Mouse (Mus musculus) cerebellum, adult 18-20 months (tissue): ENCODE measurements around the gene Ipmk.
"Not testable (repeated sequence)": the region's sequence is repeated elsewhere in the genome, so short reads cannot be mapped to it uniquely, and the experiment has no call there.

Experiments
- DNase-seq, 2 experiments: peaks; one replicate each; pipeline ENCODE4 v3.0.0; 2021

Gene Ipmk

DNA sequence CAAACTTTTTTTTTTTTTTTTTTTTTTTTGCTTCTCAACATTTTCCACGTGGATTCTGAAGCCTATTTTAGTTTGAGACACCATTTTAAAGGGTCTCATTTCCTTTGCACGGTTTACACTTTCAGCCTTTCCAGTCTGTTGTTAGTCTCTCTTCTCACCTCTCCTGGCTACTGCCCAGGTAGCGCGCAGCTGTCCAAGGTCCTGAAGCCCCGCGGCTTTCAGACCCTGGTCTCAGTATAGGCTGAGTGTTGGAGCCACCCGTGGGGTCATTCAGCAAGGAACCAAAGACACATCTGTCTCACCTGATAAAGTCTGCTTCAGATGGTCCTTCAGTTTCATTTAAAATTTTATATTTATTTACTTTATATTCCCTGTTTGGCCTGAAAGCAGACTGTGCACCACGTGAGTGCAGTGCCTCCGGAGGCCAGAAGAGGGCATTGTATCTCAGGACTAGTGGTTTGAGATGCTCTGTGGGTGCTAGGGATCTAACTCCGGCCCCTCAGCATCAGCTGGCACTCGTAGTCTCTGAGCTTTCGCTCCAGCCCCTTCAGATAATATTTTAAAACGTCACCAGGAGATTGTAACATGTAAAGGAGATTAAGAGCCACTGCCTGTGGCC lies 80.8 kb downstream of the Ipmk start:
- DNase-seq: no peak

DNA sequence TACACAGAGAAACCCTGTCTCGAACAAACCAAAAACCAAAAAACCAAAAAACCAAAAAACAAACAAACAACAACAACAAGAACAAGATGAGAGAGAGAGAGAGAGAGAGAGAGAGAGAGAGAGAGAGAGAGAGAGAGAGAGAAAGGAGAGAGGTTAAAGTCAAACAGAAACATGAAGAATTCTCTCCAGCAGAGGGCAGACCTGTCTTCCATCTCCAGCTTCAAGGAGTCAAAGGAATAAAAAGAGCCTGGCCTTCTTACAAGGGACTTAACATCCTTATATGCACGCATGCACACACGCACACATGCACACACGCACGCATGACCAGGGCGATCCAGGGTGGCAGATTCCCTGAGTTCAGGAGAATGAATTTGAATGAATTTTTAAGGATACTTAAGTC lies 83.1 kb downstream of the Ipmk start:
- DNase-seq: no peak

DNA sequence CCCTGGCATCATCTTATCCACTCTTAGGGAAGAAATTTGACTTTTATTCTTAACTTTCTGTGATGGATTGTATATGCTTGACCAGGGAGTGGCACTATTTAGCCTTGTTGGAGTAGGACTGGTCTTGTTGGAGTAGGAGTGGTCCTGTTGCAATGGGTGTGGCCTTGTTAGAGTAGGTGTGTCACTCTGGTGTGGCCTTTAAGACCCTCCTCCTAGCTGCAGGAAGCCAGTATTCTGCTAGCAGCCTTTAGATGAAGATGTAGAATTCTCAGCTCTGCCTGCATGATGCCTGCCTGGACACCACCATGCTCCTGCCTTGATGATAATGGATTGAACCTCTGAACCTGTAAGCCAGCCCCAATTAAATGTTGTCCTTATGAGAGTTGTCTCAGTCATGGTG lies 95.5 kb downstream of the Ipmk start:
- no peak for DNase-seq

DNA sequence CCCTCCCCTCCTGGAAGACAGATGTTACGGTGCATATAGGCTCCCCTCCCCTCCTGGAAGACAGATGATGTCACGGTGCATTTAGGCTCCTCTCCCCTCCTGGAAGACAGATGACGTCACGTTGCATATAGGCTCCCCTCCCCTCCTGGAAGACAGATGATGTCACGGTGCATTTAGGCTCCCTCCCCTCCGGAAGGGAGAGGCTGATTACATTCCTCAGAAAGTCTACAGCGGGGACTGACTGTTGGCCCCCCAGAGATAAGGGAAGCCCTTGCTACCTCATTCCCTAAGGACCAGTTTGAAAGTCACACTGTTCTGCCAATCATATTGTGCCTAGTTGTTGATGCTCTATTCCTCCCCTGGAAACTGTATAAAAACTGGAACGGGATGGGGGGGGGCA lies 100.1 kb downstream of the Ipmk start:
- no peak for DNase-seq

DNA sequence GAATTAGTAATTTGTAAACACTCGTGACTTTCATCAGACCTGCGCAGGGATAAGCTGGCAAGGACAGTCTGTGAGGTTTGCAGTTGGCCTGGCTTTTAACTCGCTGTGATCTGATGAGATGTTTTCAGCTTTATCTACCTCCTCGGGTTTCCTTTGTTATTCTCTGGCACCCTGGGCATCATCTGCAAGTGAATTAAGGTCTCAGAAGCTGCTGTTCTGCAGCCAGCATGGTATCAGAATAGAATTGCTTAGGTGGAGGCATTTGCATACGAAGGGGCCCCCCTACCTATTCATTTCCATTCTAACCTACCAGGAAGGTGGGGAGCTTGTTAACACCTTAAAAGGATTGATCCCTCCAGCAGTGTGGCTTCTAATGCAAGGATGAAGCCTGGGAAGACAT lies 100.7 kb downstream of the Ipmk start:
- DNase-seq: no peak

DNA sequence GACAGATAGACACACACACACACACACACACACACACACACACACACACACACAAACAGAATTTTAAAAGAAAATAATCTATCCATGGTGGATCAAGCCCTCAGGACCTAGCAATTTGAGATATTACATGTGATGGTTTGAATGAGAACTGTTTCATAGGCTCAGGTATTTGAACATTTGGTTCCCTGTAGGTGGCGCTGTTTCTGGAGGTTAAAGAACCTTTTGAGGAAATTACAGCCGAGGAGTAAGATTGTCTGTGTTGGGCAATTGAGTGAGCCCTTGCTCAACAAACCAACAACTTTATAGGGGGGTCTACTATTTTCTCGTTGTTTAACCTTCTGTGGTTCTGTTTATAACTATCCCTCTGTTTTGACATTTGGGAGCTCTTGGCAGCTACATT lies 107.8 kb downstream of the Ipmk start:
- DNase-seq: no peak

DNA sequence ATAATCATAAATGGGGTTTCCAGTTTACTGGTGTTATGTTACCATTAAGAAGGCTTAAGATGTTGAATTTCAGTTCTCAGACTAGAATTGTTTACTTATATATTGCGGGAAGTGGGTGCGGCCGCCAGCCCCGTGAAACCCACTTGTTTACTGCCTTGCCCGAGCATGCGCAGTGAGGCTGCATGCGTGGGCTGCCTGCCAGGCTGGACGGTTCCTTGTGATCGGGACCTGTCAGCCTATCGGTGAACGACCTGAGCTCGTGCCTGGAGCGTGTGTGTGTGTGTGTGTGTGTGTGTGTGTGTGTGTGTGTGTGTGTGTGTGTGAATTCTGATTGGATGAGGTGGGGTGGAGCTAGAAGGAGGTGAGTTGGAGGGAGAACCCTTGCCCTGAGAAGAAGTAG lies 114.8 kb downstream of the Ipmk start:
- DNase-seq: not testable (repeated sequence)

DNA sequence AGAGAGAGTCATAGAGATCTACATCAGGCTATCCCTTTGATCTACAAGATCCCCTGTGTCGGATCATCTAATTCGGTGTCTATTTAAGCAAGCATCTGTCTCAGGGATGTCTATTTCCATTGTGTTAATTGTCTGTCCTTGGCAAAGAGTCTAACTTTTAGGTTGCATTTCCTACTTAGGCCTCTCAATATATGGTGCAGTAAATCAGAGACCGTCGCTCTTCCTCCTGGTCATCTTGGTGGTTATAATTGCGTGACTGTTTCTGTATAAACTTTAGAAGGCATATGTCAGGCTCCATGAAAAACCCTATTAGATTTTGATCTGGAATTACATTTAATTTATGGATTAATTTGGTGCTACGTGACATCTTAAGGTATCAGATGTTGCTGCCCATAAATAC lies 116.9 kb downstream of the Ipmk start:
- no peak for DNase-seq

DNA sequence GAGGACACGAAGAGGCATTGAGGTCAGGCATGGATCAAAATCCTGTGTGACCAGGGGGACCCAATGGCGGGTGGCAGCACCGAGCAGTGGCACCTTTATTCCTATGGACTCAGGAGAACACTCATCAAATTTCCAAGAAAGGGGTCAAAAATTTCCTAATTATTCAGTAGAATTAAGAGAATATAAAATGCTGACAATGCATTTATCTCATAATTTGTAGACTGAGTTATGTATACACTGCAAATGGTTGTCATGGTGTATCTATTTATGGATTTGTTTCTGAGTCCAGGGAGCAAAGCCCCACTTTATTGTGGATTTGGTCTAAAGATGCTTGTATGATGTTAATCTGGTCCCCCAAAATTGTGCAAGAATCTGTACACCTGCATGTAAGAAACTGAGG lies 120.8 kb downstream of the Ipmk start:
- no peak for DNase-seq

DNA sequence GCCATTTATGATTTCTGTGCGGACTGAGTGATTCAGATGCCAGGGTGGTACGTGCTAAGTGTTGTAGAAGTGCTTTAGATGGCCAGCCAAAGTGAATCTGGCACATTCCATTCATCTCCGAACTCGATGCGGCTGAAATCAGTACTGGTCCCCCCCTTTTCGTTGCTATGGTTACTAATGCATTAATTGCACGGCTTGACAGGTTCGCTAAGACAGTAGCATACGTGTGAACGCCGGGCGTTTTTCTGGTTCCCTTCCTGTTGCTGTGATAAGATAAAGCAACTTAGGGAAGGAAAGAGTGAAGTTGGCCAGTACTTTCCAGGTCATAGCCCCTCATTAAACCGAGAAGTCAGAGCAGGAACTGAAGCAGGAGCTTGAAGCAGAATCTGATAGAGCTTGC lies 122.2 kb downstream of the Ipmk start:
- DNase-seq: no peak

DNA sequence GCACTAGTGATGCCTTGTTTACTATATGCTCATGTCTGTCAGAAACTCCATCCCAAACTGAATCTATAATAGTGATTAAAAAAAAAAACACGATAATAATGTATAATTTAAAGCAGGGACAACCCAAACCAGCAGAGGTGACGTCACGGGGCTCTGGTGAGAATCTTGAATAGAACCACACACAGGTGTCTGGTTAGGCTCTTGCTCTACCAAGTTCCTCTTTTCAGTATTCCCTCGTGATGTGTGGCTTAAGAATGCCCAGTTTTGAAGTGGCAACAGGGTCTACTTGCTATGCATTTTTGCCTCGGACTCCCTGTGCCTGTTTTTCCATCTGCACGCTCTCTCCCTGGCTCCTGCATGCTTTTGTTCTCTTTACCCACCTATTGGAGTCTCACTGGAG lies 124.5 kb downstream of the Ipmk start:
- DNase-seq: no peak

DNA sequence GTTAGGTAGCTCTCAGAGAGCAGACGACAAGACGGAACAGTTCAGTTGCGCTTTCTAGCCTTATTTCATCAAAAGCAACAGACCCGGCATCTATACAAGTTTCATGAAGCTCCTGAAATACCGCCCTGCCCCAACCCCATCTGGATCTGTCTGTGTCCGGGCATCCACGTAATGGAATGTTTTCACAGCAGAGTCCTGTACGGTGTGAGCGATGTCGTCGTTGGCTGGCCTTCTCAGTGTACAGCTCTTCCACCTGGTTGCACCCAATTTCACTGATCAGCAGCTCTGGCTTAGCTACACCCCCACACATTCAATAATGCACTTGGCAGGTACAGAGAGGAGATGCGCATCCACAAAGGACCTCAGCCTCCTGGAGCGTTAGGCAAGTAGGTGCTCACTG lies 126.0 kb downstream of the Ipmk start:
- no peak for DNase-seq

DNA sequence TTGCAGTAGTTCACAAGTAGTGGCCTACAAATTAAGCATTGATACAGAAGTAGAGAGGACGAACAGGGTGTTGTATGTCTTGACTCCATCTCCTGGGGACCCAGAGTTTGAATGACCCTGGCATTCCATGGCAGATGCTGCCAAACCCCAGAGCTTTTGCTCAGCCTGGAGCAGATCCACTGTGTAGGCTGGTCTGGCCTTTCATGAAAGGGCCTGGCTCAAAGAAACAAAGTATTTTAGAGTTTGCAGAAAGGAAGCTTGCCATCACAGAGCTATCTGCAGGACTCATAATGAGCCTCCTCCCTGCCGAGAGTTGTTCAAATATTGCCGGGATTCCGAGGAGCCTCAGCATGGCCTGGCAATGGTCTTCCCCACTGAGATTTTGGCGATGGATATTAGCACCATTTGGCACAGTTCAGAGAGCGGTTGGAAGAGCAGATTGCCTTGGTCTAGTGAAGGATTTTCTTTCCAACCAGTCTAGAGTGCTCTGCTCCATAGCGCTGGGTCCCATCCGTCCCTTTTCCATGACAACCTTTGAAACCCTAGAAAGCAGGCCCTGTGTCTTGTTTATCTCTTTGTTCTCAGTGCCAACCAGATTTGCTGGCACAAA lies 129.0 kb downstream of the Ipmk start:
- DNase-seq: peak; percentile 65 to 70

DNA sequence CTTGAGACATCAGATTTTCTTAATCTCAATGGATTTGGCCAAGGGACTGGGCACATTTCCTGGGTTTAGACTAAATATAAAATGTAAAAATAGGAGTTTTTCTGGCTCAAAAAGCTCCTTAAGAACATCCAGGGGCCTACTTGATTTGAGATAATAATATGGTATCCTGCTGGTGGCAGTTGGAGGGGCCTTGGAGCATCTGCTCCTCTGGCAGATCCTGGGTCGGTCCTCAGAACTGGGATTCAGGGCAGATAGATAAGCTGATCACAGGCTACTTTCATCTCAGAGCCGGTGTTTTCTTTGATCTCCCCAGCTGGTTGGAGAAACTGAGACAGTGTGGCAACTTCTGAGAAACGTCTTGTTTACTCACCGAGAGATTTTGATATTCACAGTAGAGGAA lies 129.6 kb downstream of the Ipmk start:
- DNase-seq: no peak

DNA sequence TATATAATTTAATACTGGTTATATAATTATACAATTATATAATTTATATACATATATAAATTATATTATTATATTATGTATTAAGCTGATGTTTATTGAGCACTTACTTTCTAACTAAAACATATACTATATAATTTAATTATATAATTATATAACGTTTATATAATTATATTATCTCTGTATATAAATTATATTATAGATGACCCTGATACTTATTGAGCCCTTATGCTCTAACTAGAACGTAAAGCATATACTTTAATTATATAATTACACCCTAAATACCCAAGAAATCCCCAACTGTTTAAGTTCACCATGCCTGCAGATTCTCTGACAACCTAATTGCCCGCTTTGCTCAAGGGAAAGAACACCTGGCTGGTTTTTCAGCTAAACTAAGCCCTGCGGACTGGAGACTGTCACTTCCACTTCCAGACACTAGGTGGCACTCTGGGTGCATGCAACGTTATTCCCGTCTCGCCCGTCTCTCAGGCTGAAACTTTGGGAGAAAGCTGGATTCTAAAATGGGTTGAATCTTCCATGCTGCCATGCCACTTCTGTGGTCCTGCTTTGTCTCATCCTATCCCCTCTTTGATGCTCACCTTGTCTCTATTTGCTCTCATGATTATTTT lies 132.2 kb downstream of the Ipmk start:
- DNase-seq: peak; percentile 70 to 77
